Comparison of ENCODE assay signal across 16 mouse cellular contexts in genomic region chr3:122170621-122171309, GRCm38 (mm10).
DNase-seq lines count a peak whose midpoint lies in the region; TF ChIP-seq lines count a peak whose summit lies in the region.
"Had no signal": no experiment of that assay in that cellular context is flagged by ENCODE, and none has a peak within 500 bp of the region (broad histone marks: within the 10 kb centered on the region; RNA-seq: fewer than 3 reads in every experiment).

No protein-coding gene starts in this region.

- H3K27ac ChIP-seq in left cerebral cortex, adult 2 months, result no peak overlapping the region
- no peak overlapping the region for H3K27ac ChIP-seq in thymus, adult 2 months (ENCODE audit: control insufficient read depth, insufficient read depth, low read length)
- H3K27ac ChIP-seq: liver, embryonic 13.5 days; neural tube, embryonic 12.5 days; stomach, postnatal 0 days had no signal

- no peak for TF ChIP-seq POLR2A in thymus, adult 2 months (IDR thresholded peaks at IDR 0.05; ENCODE audit: control insufficient read depth, extremely low read depth, insufficient read depth, low read length, poor library complexity)

- H3K4me3 ChIP-seq in left cerebral cortex, adult 2 months, result no peak overlapping the region
- no peak overlapping the region for H3K4me3 ChIP-seq in thymus, adult 2 months (ENCODE audit: control insufficient read depth, insufficient read depth, low read length)
- H3K4me3 ChIP-seq: heart, embryonic 10.5 days; liver, embryonic 13.5 days; neural tube, embryonic 12.5 days had no signal

- peak; percentile 32 for DNase-seq in layer of hippocampus, adult 9-11 months
- DNase-seq in layer of hippocampus, adult 9-10 months (ENCODE audit: low spot score), result no peak
- peak; percentile 31 for DNase-seq in cerebellum, postnatal 10 days
- peak; percentile 42 to 58 for DNase-seq in left cerebral cortex, adult 2 months (ENCODE audit: extremely low spot score in 1 of 2, low spot score in 2 of 2)
- DNase-seq in right cerebral cortex, postnatal 25 days, result peak; percentile 59
- DNase-seq in thymus, adult 2 months, result no peak
- no peak for DNase-seq in gastrocnemius, postnatal 10 days
- DNase-seq: gastrocnemius, postnatal 36 days; heart, postnatal 14 days; kidney, adult 11 months; kidney, postnatal 25 days; liver, embryonic 13.5 days; lung, postnatal 10 days had no signal

- H3K4me1 ChIP-seq in thymus, adult 2 months (replicated peaks; ENCODE audit: control insufficient read depth, insufficient read depth, low read length), result no peaks in the 10 kb centered on the region
- H3K4me1 ChIP-seq: liver, embryonic 13.5 days; neural tube, embryonic 12.5 days had no signal

- no peaks in the 10 kb centered on the region for H3K27me3 ChIP-seq in thymus, adult 2 months (ENCODE audit: control insufficient read depth, insufficient read depth, low read length)
- H3K27me3 ChIP-seq: neural tube, embryonic 12.5 days had no signal

- intact Hi-C loops in left cerebral cortex, adult 2 months (cut with DNase I), result loop anchor here (2.0 kb wide), 1 partner anchor 74 kb away; the partner anchor contains the start of gene Gclm

- H3K36me3 ChIP-seq in thymus, adult 2 months (ENCODE audit: control insufficient read depth, insufficient read depth, low read length), result no peaks in the 10 kb centered on the region
- H3K36me3 ChIP-seq: liver, embryonic 13.5 days; neural tube, embryonic 12.5 days had no signal

- TF ChIP-seq CTCF in left cerebral cortex, adult 2 months (IDR thresholded peaks at IDR 0.05), result no peak
- TF ChIP-seq CTCF in thymus, adult 2 months (IDR thresholded peaks at IDR 0.05; ENCODE audit: borderline replicate concordance, control insufficient read depth, extremely low read depth, insufficient read depth, low read length, poor library complexity), result no peak

- WGBS in thymus, adult 2 months, result 92% methylated on average over 10 of the region's 10 CpGs

Comparison
In these comparisons a context has a peak if more than half of its experiments do, and no peak if none do; other contexts are left out.
1. DNase-seq: peak in layer of hippocampus, adult 9-11 months (single experiment), cerebellum, postnatal 10 days (2 of 2), left cerebral cortex, adult 2 months (2 of 2) and right cerebral cortex, postnatal 25 days (single experiment); none in layer of hippocampus, adult 9-10 months (single experiment), thymus, adult 2 months (single experiment) and gastrocnemius, postnatal 10 days (single experiment).